8 mouse cellular contexts compared by ENCODE assay signal in the genomic region with DNA sequence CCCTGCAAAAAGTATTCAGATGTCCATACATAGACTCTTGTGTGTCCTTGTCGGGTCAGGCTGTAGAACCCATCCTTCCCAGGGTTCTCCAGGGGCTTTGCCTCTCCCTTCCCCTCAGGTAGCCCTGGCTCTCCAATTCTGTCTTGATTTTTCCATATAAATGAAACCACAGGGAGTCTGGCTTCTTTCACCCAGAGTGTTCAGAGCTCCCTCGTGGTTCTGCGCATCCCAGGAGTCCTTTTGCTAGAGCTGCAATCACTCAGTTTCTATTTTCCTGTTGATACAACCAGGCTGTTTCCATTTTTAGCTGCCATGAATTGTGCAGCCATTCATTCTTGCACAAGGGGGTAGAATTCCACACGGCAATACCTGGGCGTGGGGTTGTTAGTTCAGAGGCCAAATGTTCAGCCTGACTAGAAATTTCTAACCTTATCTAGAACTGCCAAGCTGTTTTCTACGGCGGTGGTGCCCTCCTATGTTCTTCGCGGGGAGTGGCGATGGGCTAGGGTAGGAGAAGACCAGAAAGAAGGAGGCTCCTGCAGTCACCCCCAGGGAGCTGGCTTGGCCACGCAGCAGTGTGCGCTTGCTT. TPM values are rescaled to one million over a fixed set of nuclear protein-coding genes. Genes with fewer than 3 reads are reported as not detected.
DNase-seq lines count a peak whose midpoint lies in the region; ATAC-seq and TF ChIP-seq lines count a peak whose summit lies in the region.

No protein-coding gene starts in this region.

- TF ChIP-seq EP300 in ES-Bruce4 (IDR thresholded peaks at IDR 0.05; ENCODE audit: insufficient read depth, low read depth, low read length) = no peak

- peaks cover 19% of the 10 kb centered on the region for H3K4me1 ChIP-seq in hindbrain, embryonic 13.5 days (replicated peaks)
- peaks cover 24% of the 10 kb centered on the region for H3K4me1 ChIP-seq in hindbrain, embryonic 12.5 days
- H3K4me1 ChIP-seq in ES-Bruce4 (ENCODE audit: control insufficient read depth, insufficient read depth, low read length) = peaks cover 4% of the 10 kb centered on the region
- H3K4me1 ChIP-seq in bone marrow macrophage, adult 2 months (ENCODE audit: control insufficient read depth, insufficient read depth, low read length) = peaks cover 53% of the 10 kb centered on the region
- H3K4me1 ChIP-seq in liver, adult 2 months (ENCODE audit: control insufficient read depth, insufficient read depth, low read length) = peaks cover 16% of the 10 kb centered on the region

- peak overlapping the region; percentile 35 for H3K9ac ChIP-seq in hindbrain, embryonic 13.5 days
- no peak overlapping the region for H3K9ac ChIP-seq in hindbrain, embryonic 12.5 days
- H3K9ac ChIP-seq in ES-Bruce4 (ENCODE audit: low read depth, poor library complexity, severe bottlenecking) = peak overlapping the region; percentile 30
- peak overlapping the region; percentile 66 for H3K9ac ChIP-seq in liver, adult 2 months (ENCODE audit: low read depth, low read length)

- no peak overlapping the region for H3K4me2 ChIP-seq in hindbrain, embryonic 13.5 days
- no peak overlapping the region for H3K4me2 ChIP-seq in hindbrain, embryonic 12.5 days (replicated peaks)

- TF ChIP-seq POLR2A in ES-Bruce4 (IDR thresholded peaks at IDR 0.05; ENCODE audit: insufficient read depth, low read length) = no peak
- TF ChIP-seq POLR2A in bone marrow macrophage, adult 2 months (IDR thresholded peaks at IDR 0.05; ENCODE audit: borderline replicate concordance, low read depth, low read length) = no peak
- no peak for TF ChIP-seq POLR2A in liver, adult 2 months (IDR thresholded peaks at IDR 0.05; ENCODE audit: extremely low read depth, insufficient read depth, low read length)

- no peak overlapping the region for H3K4me3 ChIP-seq in hindbrain, embryonic 13.5 days
- H3K4me3 ChIP-seq in hindbrain, embryonic 12.5 days = no peak overlapping the region
- H3K4me3 ChIP-seq in ES-Bruce4 (ENCODE audit: low read depth, low read length) = peak overlapping the region; percentile 38
- peak overlapping the region; percentile 51 for H3K4me3 ChIP-seq in bone marrow macrophage, adult 2 months (ENCODE audit: insufficient read depth, low read length)
- H3K4me3 ChIP-seq in liver, adult 2 months (ENCODE audit: insufficient read depth, low read depth, low read length) = peak overlapping the region; percentile 2; the same call in 1 of the 2 replicates

- H3K79me2 ChIP-seq in liver, adult 2 months (ENCODE audit: control insufficient read depth, insufficient read depth, low read length) = no peaks in the 10 kb centered on the region

- H3K9me3 ChIP-seq in hindbrain, embryonic 13.5 days = no peaks in the 10 kb centered on the region
- no peaks in the 10 kb centered on the region for H3K9me3 ChIP-seq in hindbrain, embryonic 12.5 days (replicated peaks)
- H3K9me3 ChIP-seq in ES-Bruce4 (replicated peaks; ENCODE audit: control insufficient read depth, insufficient read depth, low read length, poor library complexity, severe bottlenecking) = no peaks in the 10 kb centered on the region

- H3K36me3 ChIP-seq in hindbrain, embryonic 13.5 days = no peaks in the 10 kb centered on the region
- no peaks in the 10 kb centered on the region for H3K36me3 ChIP-seq in hindbrain, embryonic 12.5 days
- no peaks in the 10 kb centered on the region for H3K36me3 ChIP-seq in ES-Bruce4 (ENCODE audit: control insufficient read depth, insufficient read depth, low read length, poor library complexity, severe bottlenecking)
- H3K36me3 ChIP-seq in liver, adult 2 months (ENCODE audit: control insufficient read depth, insufficient read depth, low read length) = no peaks in the 10 kb centered on the region

- peak; percentile 90 for DNase-seq in liver, adult 2 months (ENCODE audit: extremely low read depth, low read depth, low spot score)
- DNase-seq in cerebellum, postnatal 25 days = no peak
- no peak for DNase-seq in kidney, postnatal 10 days
- DNase-seq in spleen, adult 18-20 months = no peak

- TF ChIP-seq CTCF in ES-Bruce4 (IDR thresholded peaks at IDR 0.05; ENCODE audit: low read depth, low read length) = no peak
- TF ChIP-seq CTCF in bone marrow macrophage, adult 2 months (IDR thresholded peaks at IDR 0.05; ENCODE audit: low read depth, low read length) = no peak
- TF ChIP-seq CTCF in liver, adult 2 months (IDR thresholded peaks at IDR 0.05; ENCODE audit: low read depth, low read length) = peak; percentile 59

- 0 out of 2 replicates have a peak overlapping the region, but pooled peaks have one; percentile 30 for H3K27ac ChIP-seq in hindbrain, embryonic 13.5 days
- no peak overlapping the region for H3K27ac ChIP-seq in hindbrain, embryonic 12.5 days
- peak overlapping the region; percentile 63 for H3K27ac ChIP-seq in ES-Bruce4 (ENCODE audit: insufficient read depth, low read length)
- peak overlapping the region; percentile 85 for H3K27ac ChIP-seq in bone marrow macrophage, adult 2 months (ENCODE audit: insufficient read depth, low read depth, low read length)
- H3K27ac ChIP-seq in liver, adult 2 months (replicated peaks; ENCODE audit: insufficient read depth, low read depth, low read length) = peak overlapping the region; percentile 69

- H3K27me3 ChIP-seq in hindbrain, embryonic 13.5 days = no peaks in the 10 kb centered on the region
- no peaks in the 10 kb centered on the region for H3K27me3 ChIP-seq in hindbrain, embryonic 12.5 days
- no peaks in the 10 kb centered on the region for H3K27me3 ChIP-seq in ES-Bruce4 (ENCODE audit: control insufficient read depth, insufficient read depth, low read length, poor library complexity, severe bottlenecking)
- no peaks in the 10 kb centered on the region for H3K27me3 ChIP-seq in liver, adult 2 months (ENCODE audit: control insufficient read depth, insufficient read depth, low read length)

- ATAC-seq in hindbrain, embryonic 13.5 days (ENCODE audit: low FRiP score) = no peak
- ATAC-seq in hindbrain, embryonic 12.5 days (ENCODE audit: low FRiP score) = no peak

- 45% methylated on average over 12 of the region's 12 CpGs for WGBS in hindbrain, embryonic 13.5 days
- 49% methylated on average over 12 of the region's 12 CpGs for WGBS in hindbrain, embryonic 12.5 days
- WGBS in liver, adult 2 months = 18% methylated on average over 12 of the region's 12 CpGs

RNA-seq across cellular contexts. Expression of a gene that starts 5.3 kb away (rescaled TPM):
- 91.0 and 98.3 TPM in 2 replicates for polyA plus RNA-seq in hindbrain, embryonic 13.5 days (2015; fragmentation: Nextera tagmentation; extraction: Ambion mirVana)
- 70.2 and 78.0 TPM in 2 replicates for polyA plus RNA-seq in hindbrain, embryonic 12.5 days (2016; fragmentation: Nextera tagmentation; extraction: Ambion mirVana)
- 109 and 114 TPM in 2 replicates for polyA plus RNA-seq in ES-Bruce4 (2011; ENCODE audit: insufficient read depth, insufficient read length, low read depth, missing spikeins)
- 510 and 575 TPM in 2 replicates for polyA plus RNA-seq in bone marrow macrophage, adult 2 months (2012; ENCODE audit: insufficient read depth, insufficient read length, missing spikeins)
- 34.8 and 66.5 TPM in 2 replicates for total RNA-seq in liver, adult 2 months (2014; rRNA removed)
- 89.0 and 96.5 TPM in 2 replicates for polyA plus RNA-seq in liver, adult 2 months (2012; rRNA removed)

Comparison
In these comparisons a context has a peak if more than half of its experiments do, and no peak if none do; other contexts are left out.
1. H3K4me3 ChIP-seq: peak in ES-Bruce4 (single experiment), bone marrow macrophage, adult 2 months (single experiment) and liver, adult 2 months (single experiment); none in hindbrain, embryonic 13.5 days (single experiment) and hindbrain, embryonic 12.5 days (single experiment).